Mouse (Mus musculus): Measurements from ENCODE around the gene Itgb3. TPM values are rescaled to one million over a fixed set of nuclear protein-coding genes. Genes with fewer than 3 reads are reported as not detected.
A peak's percentile ranks its signal among the peaks of the same experiment; 100 is the strongest.

The Itgb3 gene
- polyA plus RNA-seq, 1 experiment from 2014 or later, result 16.0 TPM

DNA sequence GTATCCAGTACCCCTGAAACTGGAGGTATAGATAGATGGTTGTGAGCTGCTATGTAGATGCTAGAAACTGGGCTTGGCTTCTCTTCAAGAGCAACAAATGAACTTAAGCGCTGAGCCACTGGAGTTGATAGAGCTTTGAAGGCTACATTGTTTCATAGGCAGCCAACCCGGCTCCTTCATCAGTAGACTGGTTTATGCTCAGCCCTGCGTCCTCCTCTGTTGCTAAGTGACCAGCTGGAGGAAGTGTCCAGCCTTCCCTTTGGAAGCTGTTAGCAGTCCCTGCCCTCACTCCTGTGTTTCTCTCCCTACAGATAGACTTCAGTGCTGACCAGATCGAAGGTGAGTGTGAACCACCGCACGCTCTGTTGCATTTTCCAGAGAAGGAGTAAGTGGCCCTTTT, 27.7 kb upstream of the Itgb3 start:
- 68% methylated on average over 6 of the region's 6 CpGs for WGBS (ENCODE audit: insufficient replicate concordance)
- Histone ChIP-seq H3K27me3 (ENCODE audit: control insufficient read depth, insufficient read depth, low read depth, low read length) (peaks cover 12% of the 10 kb centered on the region), H3K9me3 (replicated peaks; ENCODE audit: control insufficient read depth, low read length) (no peaks in the 10 kb centered on the region), H3K36me3 (ENCODE audit: control insufficient read depth, insufficient read depth) (no peaks in the 10 kb centered on the region), H3K9ac (ENCODE audit: low read depth, low read length) (no peak overlapping the region), H3K4me2 (ENCODE audit: low read depth, low read length) (no peak overlapping the region), H3K4me3 (ENCODE audit: low read depth, low read length) (no peak overlapping the region), H3K27ac (ENCODE audit: low read length) (no peak overlapping the region), H3K4me1 (ENCODE audit: control insufficient read depth, low read depth, low read length) (no peaks in the 10 kb centered on the region)
- ATAC-seq (ENCODE audit: low read depth), result no peak

DNA sequence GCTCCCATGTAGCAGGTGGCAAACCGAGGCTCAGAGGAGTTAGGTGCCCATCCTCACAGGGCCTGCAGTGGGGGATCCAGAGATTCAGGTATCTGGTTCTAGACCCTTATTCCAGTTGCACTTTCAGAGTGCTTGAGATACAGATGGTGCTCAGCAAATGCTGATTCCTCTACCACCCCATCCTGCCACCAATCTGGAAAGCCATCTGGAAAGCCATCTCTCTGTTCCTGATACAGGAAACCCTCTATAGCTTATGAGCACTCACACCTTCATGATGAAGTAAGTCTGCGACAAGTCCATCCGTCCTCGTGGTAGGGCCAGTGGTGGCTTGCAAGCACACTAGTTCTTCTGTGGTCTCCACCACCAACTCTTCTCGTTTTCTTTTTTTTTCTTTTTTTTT, 27.2 kb upstream of the Itgb3 start:
- Histone ChIP-seq H3K9ac (ENCODE audit: low read depth, low read length) (no peak overlapping the region), H3K4me1 (ENCODE audit: control insufficient read depth, low read depth, low read length) (no peaks in the 10 kb centered on the region), H3K36me3 (ENCODE audit: control insufficient read depth, insufficient read depth) (no peaks in the 10 kb centered on the region), H3K27me3 (ENCODE audit: control insufficient read depth, insufficient read depth, low read depth, low read length) (peaks cover 12% of the 10 kb centered on the region), H3K4me3 (ENCODE audit: low read depth, low read length) (no peak overlapping the region), H3K27ac (ENCODE audit: low read length) (no peak overlapping the region), H3K9me3 (replicated peaks; ENCODE audit: control insufficient read depth, low read length) (no peaks in the 10 kb centered on the region), H3K4me2 (ENCODE audit: low read depth, low read length) (no peak overlapping the region)
- no peak for ATAC-seq (ENCODE audit: low read depth)
- WGBS (ENCODE audit: insufficient replicate concordance), result 44% methylated on average over 5 of the region's 5 CpGs

DNA sequence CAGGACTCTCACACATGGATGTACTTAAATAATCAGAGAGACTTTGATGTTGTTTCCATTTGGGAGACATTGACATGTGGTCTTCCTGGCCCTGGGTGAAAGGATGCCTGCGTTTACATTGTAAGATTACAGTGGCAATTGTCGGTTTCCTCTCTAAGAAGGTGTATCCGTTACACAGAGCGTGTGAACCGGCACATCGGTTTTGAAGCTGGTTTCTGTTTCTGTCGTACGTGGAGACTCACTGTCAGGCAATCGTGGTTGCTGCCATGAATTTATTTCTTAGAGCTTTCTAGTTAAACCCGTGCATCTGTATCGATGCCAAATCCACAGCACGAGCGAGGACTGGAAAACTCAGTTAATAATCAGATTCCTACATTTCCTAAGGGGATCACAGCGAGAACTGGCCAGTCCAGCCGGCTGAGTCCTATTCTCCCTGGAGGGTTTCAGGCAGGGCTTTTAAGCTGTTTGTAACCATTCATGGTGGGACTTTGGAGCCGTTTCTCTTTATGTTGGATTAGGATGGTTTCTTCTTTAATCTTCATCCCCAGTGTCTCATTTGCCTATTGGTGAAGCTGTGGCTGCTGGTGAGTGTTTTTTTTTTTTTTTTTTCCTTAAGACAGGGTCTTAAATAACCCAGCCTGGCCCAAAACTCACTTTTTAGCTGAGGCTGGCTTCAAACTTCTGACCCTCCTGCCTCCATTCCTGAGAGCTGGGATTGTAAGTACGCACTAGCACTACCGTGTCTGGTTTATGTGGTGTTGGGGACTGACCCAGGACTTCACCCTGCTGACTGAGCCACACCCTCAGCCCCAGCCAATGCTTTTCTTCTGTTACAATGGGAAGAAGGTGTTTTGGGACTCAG, 26.1 kb upstream of the Itgb3 start:
- H3K27me3 ChIP-seq (ENCODE audit: control insufficient read depth, insufficient read depth, low read depth, low read length), result peaks cover 12% of the 10 kb centered on the region
- no peaks in the 10 kb centered on the region for H3K36me3 ChIP-seq (ENCODE audit: control insufficient read depth, insufficient read depth)
- no peaks in the 10 kb centered on the region for H3K9me3 ChIP-seq (replicated peaks; ENCODE audit: control insufficient read depth, low read length)
- 13% methylated on average over 18 of the region's 18 CpGs for WGBS (ENCODE audit: insufficient replicate concordance)
- no peak overlapping the region for H3K9ac ChIP-seq (ENCODE audit: low read depth, low read length)
- peak overlapping the region; percentile 20; the same call in 1 of the 2 replicates for H3K4me3 ChIP-seq (ENCODE audit: low read depth, low read length)
- peak overlapping the region; percentile 35 for H3K4me2 ChIP-seq (ENCODE audit: low read depth, low read length)
- H3K4me1 ChIP-seq (ENCODE audit: control insufficient read depth, low read depth, low read length), result no peaks in the 10 kb centered on the region
- H3K27ac ChIP-seq (ENCODE audit: low read length), result no peak overlapping the region
- no peak for ATAC-seq (ENCODE audit: low read depth)

DNA sequence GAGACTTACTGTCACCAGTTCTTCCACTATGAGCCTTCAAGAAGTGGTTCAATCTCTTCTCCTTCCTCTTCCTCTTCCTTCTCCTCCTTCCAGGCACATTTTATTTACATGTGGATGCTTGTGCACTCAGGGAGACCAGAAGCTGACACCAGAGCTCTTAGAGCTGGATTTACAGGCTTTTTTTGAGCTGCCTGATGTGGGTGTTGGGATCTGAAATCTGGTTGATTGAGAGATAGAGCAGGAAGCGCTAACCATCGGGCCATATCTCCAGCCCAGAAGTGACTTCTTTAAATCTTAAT, 25.5 kb upstream of the Itgb3 start:
- H3K9me3 ChIP-seq (replicated peaks; ENCODE audit: control insufficient read depth, low read length), result no peaks in the 10 kb centered on the region
- 23% methylated on average over 2 of the region's 2 CpGs for WGBS (ENCODE audit: insufficient replicate concordance)
- no peak overlapping the region for H3K9ac ChIP-seq (ENCODE audit: low read depth, low read length)
- no peak for ATAC-seq (ENCODE audit: low read depth)
- H3K4me3 ChIP-seq (ENCODE audit: low read depth, low read length), result no peak overlapping the region
- H3K36me3 ChIP-seq (ENCODE audit: control insufficient read depth, insufficient read depth), result no peaks in the 10 kb centered on the region
- H3K27ac ChIP-seq (ENCODE audit: low read length), result no peak overlapping the region
- H3K27me3 ChIP-seq (ENCODE audit: control insufficient read depth, insufficient read depth, low read depth, low read length), result peaks cover 12% of the 10 kb centered on the region
- H3K4me2 ChIP-seq (ENCODE audit: low read depth, low read length), result no peak overlapping the region
- no peaks in the 10 kb centered on the region for H3K4me1 ChIP-seq (ENCODE audit: control insufficient read depth, low read depth, low read length)

DNA sequence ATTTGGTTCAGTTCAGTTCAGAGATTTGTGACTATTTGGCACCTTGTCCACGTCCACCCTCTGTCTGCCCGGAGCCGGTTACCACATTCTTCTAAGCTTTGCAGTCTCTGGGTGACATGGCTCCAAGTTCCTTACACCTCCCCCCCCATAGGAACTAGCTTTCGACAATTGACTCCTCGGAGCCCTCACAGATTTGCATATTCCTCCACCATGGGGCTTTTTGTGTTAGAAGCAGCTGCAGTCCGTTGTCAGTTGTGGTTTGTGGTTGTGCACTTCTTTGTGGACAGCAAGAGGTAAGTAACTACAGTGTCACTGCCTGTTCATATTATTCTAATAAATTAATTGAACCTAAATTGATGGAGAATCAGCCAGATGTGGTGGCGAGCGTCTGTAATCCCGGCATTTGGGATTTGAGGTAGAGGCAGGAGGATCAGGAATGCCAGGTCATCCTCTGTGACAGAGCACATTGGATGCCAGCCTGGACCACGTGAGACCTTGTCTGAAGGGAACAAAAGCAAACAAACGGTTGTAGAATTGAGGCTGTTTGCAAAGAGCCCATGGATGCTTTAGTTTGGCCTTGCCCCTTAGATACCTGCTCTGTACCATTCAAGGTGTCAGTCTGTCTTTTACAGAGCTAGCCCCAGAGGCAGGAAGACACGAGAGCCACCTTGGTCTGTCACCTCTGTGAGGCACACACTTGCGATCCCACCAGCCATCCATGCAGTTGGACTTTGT, 25.0 kb upstream of the Itgb3 start:
- Histone ChIP-seq H3K27ac (ENCODE audit: low read length) (no peak overlapping the region), H3K4me2 (ENCODE audit: low read depth, low read length) (no peak overlapping the region), H3K36me3 (ENCODE audit: control insufficient read depth, insufficient read depth) (no peaks in the 10 kb centered on the region), H3K4me3 (ENCODE audit: low read depth, low read length) (no peak overlapping the region), H3K9ac (ENCODE audit: low read depth, low read length) (no peak overlapping the region), H3K9me3 (replicated peaks; ENCODE audit: control insufficient read depth, low read length) (no peaks in the 10 kb centered on the region), H3K27me3 (ENCODE audit: control insufficient read depth, insufficient read depth, low read depth, low read length) (peaks cover 12% of the 10 kb centered on the region), H3K4me1 (ENCODE audit: control insufficient read depth, low read depth, low read length) (no peaks in the 10 kb centered on the region)
- WGBS (ENCODE audit: insufficient replicate concordance), result 31% methylated on average over 13 of the region's 13 CpGs
- no peak for ATAC-seq (ENCODE audit: low read depth)

GRCm38 (mm10) chr11:104585495-104585894, 22.3 kb upstream of the Itgb3 start:
- Histone ChIP-seq H3K4me2 (ENCODE audit: low read depth, low read length) (no peak overlapping the region), H3K4me3 (ENCODE audit: low read depth, low read length) (no peak overlapping the region), H3K4me1 (ENCODE audit: control insufficient read depth, low read depth, low read length) (no peaks in the 10 kb centered on the region), H3K9me3 (replicated peaks; ENCODE audit: control insufficient read depth, low read length) (no peaks in the 10 kb centered on the region), H3K36me3 (ENCODE audit: control insufficient read depth, insufficient read depth) (no peaks in the 10 kb centered on the region), H3K9ac (ENCODE audit: low read depth, low read length) (no peak overlapping the region), H3K27me3 (ENCODE audit: control insufficient read depth, insufficient read depth, low read depth, low read length) (peaks cover 12% of the 10 kb centered on the region), H3K27ac (ENCODE audit: low read length) (no peak overlapping the region)
- ATAC-seq (ENCODE audit: low read depth), result no peak
- WGBS (ENCODE audit: insufficient replicate concordance), result 61% methylated on average over 5 of the region's 5 CpGs

DNA sequence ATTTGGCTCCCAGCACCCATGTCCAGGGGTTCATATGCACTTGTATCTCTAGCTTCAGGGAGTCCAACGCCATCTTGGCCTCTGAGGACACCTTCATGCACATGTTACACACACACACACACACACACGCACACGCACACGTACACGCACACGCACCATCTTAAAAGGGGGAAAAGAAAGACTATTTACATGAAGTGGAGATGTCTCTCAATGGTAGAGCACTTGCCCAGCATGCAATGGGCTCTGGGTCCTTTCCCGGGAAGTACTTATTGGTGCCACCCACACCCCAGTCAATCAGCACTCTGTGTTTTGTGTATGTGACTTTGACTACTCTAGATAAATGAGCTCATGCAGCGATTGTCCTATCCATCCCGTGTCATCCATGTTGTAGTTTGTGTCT, 19.9 kb upstream of the Itgb3 start:
- no peak overlapping the region for H3K4me3 ChIP-seq (ENCODE audit: low read depth, low read length)
- H3K9ac ChIP-seq (ENCODE audit: low read depth, low read length), result no peak overlapping the region
- H3K4me1 ChIP-seq (ENCODE audit: control insufficient read depth, low read depth, low read length), result no peaks in the 10 kb centered on the region
- peaks cover under 1% of the 10 kb centered on the region; the same call in 1 of the 2 replicates for H3K27me3 ChIP-seq (ENCODE audit: control insufficient read depth, insufficient read depth, low read depth, low read length)
- H3K9me3 ChIP-seq (replicated peaks; ENCODE audit: control insufficient read depth, low read length), result no peaks in the 10 kb centered on the region
- no peak overlapping the region for H3K4me2 ChIP-seq (ENCODE audit: low read depth, low read length)
- no peak for ATAC-seq (ENCODE audit: low read depth)
- WGBS (ENCODE audit: insufficient replicate concordance), result 80% methylated on average over 9 of the region's 9 CpGs
- no peak overlapping the region for H3K27ac ChIP-seq (ENCODE audit: low read length)
- H3K36me3 ChIP-seq (ENCODE audit: control insufficient read depth, insufficient read depth), result no peaks in the 10 kb centered on the region

GRCm38 (mm10) chr11:104588513-104588912, 19.3 kb upstream of the Itgb3 start:
- no peak overlapping the region for H3K27ac ChIP-seq (ENCODE audit: low read length)
- no peaks in the 10 kb centered on the region for H3K9me3 ChIP-seq (replicated peaks; ENCODE audit: control insufficient read depth, low read length)
- no peak for ATAC-seq (ENCODE audit: low read depth)
- no peak overlapping the region for H3K9ac ChIP-seq (ENCODE audit: low read depth, low read length)
- H3K4me2 ChIP-seq (ENCODE audit: low read depth, low read length), result no peak overlapping the region
- 63% methylated on average over 2 of the region's 2 CpGs for WGBS (ENCODE audit: insufficient replicate concordance)
- H3K4me3 ChIP-seq (ENCODE audit: low read depth, low read length), result no peak overlapping the region
- H3K27me3 ChIP-seq (ENCODE audit: control insufficient read depth, insufficient read depth, low read depth, low read length), result no peaks in the 10 kb centered on the region
- H3K4me1 ChIP-seq (ENCODE audit: control insufficient read depth, low read depth, low read length), result no peaks in the 10 kb centered on the region
- H3K36me3 ChIP-seq (ENCODE audit: control insufficient read depth, insufficient read depth), result no peaks in the 10 kb centered on the region

DNA sequence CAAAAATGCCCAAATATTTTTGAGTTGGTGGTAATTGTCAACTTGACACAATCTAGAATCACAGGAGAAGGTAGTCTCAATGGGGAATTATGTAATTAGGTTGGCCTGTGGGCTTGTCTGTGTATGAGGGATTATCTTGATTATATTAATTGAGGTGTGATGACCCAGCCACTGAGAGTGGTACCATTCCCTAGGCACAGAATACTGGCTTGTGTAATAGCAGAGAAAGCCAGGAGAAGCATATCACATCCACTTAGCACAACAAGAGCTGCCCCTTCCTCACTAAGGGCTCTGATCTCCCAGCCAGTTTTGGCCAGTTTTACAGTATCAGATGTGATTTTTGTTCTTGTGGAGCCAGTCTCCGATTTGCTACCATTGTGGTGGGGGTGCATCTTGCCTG, 18.2 kb upstream of the Itgb3 start:
- no peak for ATAC-seq (ENCODE audit: low read depth)
- Histone ChIP-seq H3K4me2 (ENCODE audit: low read depth, low read length) (no peak overlapping the region), H3K36me3 (ENCODE audit: control insufficient read depth, insufficient read depth) (no peaks in the 10 kb centered on the region), H3K4me1 (ENCODE audit: control insufficient read depth, low read depth, low read length) (no peaks in the 10 kb centered on the region), H3K4me3 (ENCODE audit: low read depth, low read length) (no peak overlapping the region), H3K27me3 (ENCODE audit: control insufficient read depth, insufficient read depth, low read depth, low read length) (no peaks in the 10 kb centered on the region), H3K9me3 (replicated peaks; ENCODE audit: control insufficient read depth, low read length) (no peaks in the 10 kb centered on the region), H3K27ac (ENCODE audit: low read length) (no peak overlapping the region), H3K9ac (ENCODE audit: low read depth, low read length) (no peak overlapping the region)
- WGBS (ENCODE audit: insufficient replicate concordance), result 50% methylated on average over 1 of the region's 1 CpGs
